Mouse (Mus musculus) heart, adult 8-10 months (tissue): ENCODE data around the gene Mgat4d. TPM values are rescaled to one million over a fixed set of nuclear protein-coding genes. Genes with fewer than 3 reads are reported as not detected.

Experiments
- total RNA-seq, 4 experiments: library from RNA; stranded (reverse); gene quantifications; 2 replicates each; pipeline ENCODE4 v1.2.4; 2022

The Mgat4d gene
- total RNA-seq, 4 experiments from 2014 or later = not detected

Other genes with a start within 250 kb of the Mgat4d start
- gene Tbc1d9, start 183.1 kb upstream of the Mgat4d start, total RNA-seq = 1 to 10 TPM; 1.9 to 3.7 (median 2.8) TPM
- gene Gm10645, start 182.3 kb upstream of the Mgat4d start, total RNA-seq = not detected
- 1 to 10 TPM; 1.7 to 2.8 (median 2.2) TPM for gene Ucp1, start 58.1 kb upstream of the Mgat4d start, total RNA-seq
- 10 to 100 TPM in 1 of 4 experiments, 1 to 10 TPM in 3; 7.0 to 10.4 (median 9.5) TPM for gene Elmod2, start 16.0 kb upstream of the Mgat4d start, total RNA-seq
- not detected for gene Clgn, start 41.4 kb downstream of the Mgat4d start, total RNA-seq
- gene Scoc, start 109.9 kb downstream of the Mgat4d start, total RNA-seq = 10 to 100 TPM; 42.9 to 54.7 (median 51.4) TPM
- not detected for gene Olfr370, start 187.3 kb downstream of the Mgat4d start, total RNA-seq
- 100 to 1,000 TPM; 561 to 765 (median 683) TPM for gene Ndufb7, start 218.2 kb downstream of the Mgat4d start, total RNA-seq